Mouse (Mus musculus): ENCODE results near the gene Etl4. TPM values are rescaled to one million over a fixed set of nuclear protein-coding genes. Genes with fewer than 3 reads are reported as not detected.

Gene Etl4
- polyA plus RNA-seq, 1 experiment from 2014 or later = 3.8 TPM

DNA sequence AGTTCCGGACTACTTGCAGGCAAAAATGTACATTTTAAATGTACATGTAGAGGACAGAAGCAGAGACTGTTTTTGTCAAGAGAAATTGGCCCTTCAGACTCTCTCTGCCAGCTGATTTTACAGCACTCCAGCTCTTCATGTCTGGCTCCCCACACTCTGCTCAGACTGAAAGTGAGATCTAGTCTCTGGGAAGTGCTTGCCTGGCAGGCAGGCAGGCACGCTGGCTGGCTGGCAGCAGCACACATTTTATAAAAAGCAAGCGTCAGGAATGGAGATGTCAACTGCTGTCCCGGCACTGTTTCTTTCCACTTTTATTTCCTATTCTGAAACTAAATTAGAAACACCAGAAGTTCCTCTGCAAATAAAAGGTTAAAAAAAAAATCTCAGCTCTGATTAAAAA lies 339.8 kb downstream of the Etl4 start:
- no peak overlapping the region for H3K27ac ChIP-seq
- no peak overlapping the region for H3K4me3 ChIP-seq (replicated peaks)
- WGBS = 68% methylated on average over 4 of the region's 4 CpGs
- no peak overlapping the region for H3K4me2 ChIP-seq (replicated peaks)
- no peaks in the 10 kb centered on the region for H3K36me3 ChIP-seq
- no peaks in the 10 kb centered on the region for H3K9me3 ChIP-seq
- ATAC-seq = no peak
- H3K9ac ChIP-seq (replicated peaks) = no peak overlapping the region
- H3K27me3 ChIP-seq = no peaks in the 10 kb centered on the region
- H3K4me1 ChIP-seq (replicated peaks) = 0 out of 2 replicates have a peak, but pooled peaks cover 6% of the 10 kb centered on the region

DNA sequence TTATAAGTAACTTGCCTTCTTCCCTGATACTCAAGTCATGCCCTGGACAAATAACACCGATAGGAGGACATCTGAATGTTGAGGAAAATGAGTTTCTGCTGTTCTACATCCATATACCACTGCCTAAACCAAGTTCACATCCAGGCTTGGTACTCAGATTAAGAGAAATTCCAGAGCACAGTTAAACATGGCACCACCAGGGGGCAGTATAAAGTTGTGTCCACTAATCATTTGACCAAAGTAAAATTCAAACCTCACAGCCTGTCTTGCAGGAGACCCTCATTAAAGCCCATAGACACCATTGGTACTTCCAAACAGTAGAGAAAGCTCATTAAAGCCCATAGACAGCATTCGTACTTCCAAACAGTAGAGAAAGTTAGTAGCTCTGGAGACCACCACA lies 366.5 kb downstream of the Etl4 start:
- Histone ChIP-seq H3K4me3 (replicated peaks) (no peak overlapping the region), H3K36me3 (no peaks in the 10 kb centered on the region), H3K4me1 (replicated peaks) (no peaks in the 10 kb centered on the region), H3K9me3 (no peaks in the 10 kb centered on the region), H3K9ac (replicated peaks) (no peak overlapping the region), H3K27ac (no peak overlapping the region), H3K4me2 (replicated peaks) (no peak overlapping the region), H3K27me3 (no peaks in the 10 kb centered on the region)
- 46% methylated on average over 2 of the region's 2 CpGs for WGBS
- no peak for ATAC-seq

DNA sequence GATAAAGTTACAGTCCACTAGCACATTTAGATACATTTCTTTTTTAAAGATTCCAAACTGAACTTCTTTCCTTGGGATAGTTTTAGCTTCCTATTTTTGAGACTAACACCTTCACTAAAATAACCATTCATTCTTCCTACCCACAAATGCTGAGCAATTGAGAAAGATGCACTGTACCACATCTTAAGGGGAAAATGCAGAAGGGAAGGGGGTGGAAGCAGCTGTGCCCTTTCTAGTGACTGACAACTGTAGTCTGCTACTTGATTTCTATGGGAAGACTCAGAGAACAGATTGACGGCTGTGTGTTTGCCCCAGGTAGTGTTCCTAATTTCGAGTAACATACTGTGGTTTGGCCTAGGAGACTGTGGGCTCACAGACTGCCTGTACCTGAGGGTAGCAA lies 372.3 kb downstream of the Etl4 start:
- no peaks in the 10 kb centered on the region for H3K4me1 ChIP-seq (replicated peaks)

DNA sequence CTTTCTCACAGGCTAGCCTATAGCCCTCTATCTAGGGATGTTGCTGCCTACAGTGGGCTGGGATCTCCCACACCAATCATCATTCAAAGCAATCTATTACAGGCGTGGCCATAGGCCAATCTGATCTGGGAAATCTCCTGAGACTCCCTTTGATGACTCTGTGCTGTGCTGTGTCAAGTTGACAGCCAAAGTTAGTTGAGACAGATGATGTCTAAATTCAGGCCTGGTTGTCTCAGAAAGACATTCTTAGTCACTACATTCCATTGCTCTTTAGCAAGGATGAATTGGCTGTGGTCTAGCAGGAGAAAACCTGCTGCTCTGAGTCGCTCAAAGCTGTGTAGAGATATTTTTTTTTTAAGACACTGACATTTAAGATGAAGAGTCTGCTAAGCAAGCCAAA lies 374.8 kb downstream of the Etl4 start:
- no peak overlapping the region for H3K27ac ChIP-seq
- H3K36me3 ChIP-seq = no peaks in the 10 kb centered on the region
- H3K4me3 ChIP-seq (replicated peaks) = no peak overlapping the region
- no peaks in the 10 kb centered on the region for H3K4me1 ChIP-seq (replicated peaks)
- H3K9ac ChIP-seq (replicated peaks) = no peak overlapping the region
- no peak for ATAC-seq
- no peaks in the 10 kb centered on the region for H3K9me3 ChIP-seq
- no peaks in the 10 kb centered on the region for H3K27me3 ChIP-seq
- no peak overlapping the region for H3K4me2 ChIP-seq (replicated peaks)
- 80% methylated on average over 2 of the region's 2 CpGs for WGBS

More for the DNA sequence above, 372.3 kb downstream of the Etl4 start:
- WGBS = 74% methylated on average over 2 of the region's 2 CpGs
- no peaks in the 10 kb centered on the region for H3K36me3 ChIP-seq
- no peaks in the 10 kb centered on the region for H3K9me3 ChIP-seq
- no peak overlapping the region for H3K4me2 ChIP-seq (replicated peaks)
- no peak for ATAC-seq
- H3K9ac ChIP-seq (replicated peaks) = no peak overlapping the region
- no peak overlapping the region for H3K27ac ChIP-seq
- no peaks in the 10 kb centered on the region for H3K27me3 ChIP-seq
- no peak overlapping the region for H3K4me3 ChIP-seq (replicated peaks)

DNA sequence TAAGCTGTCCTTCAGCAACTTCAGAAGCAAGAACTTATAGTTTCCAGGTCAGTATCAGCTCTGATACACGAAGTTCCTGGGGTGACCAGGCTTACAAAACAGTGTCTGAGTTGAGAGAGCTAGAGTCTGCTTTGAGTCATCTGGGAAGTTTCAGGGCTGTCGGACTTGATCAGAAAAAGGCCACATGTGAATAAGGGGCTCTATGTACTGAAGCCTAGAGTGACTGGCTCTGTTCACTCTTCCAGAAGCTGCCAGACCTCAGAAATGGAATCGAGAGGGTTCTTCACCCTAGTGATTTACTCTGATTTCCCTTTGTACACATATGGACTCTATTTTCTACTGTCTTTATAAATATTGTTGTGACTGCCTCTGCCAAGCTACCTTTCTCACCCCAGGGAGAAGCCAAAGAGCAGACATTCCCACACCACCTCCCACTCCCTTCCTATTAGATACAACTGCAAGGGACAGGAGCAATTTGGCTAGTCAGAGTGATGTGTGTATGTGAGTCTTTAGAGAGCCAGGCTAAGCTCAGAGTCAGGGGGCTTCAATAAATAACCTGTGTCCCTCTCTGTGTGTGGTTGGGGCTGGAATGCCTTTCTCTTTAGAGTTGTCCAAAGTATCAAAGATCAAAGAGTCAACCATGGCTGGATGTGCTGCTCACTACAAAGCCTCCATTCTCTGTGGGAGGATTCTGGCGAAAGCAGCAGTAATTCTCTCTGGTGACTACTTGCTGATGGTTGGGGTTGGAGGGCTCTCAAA lies 381.6 kb downstream of the Etl4 start:
- WGBS = 60% methylated on average over 4 of the region's 4 CpGs

DNA sequence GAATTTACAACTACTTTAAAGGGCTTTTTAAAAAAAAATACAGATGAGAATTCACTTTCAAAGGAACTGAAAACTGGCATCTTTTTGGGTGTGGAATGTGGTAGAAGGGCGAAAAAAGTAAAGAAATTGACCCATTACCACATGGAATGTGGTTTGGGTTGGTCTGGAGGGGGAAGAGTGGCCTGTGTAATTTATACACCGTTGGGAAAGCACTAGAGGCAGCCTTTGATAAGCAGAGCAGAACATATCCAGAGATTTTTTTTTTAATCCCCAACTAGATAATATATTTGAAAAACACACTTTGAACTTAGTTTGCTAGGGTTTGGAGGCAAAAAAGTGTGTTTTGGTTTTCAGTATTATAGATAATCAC lies 382.1 kb downstream of the Etl4 start:
- no peaks in the 10 kb centered on the region for H3K27me3 ChIP-seq
- H3K4me3 ChIP-seq (replicated peaks) = no peak overlapping the region
- no peak overlapping the region for H3K9ac ChIP-seq (replicated peaks)
- ATAC-seq = no peak
- no peak overlapping the region for H3K4me2 ChIP-seq (replicated peaks)
- H3K36me3 ChIP-seq = no peaks in the 10 kb centered on the region
- WGBS = 46% methylated on average over 2 of the region's 2 CpGs
- H3K9me3 ChIP-seq = no peaks in the 10 kb centered on the region
- no peak overlapping the region for H3K27ac ChIP-seq
- no peaks in the 10 kb centered on the region for H3K4me1 ChIP-seq (replicated peaks)

More for the DNA sequence above, 381.6 kb downstream of the Etl4 start:
- no peak overlapping the region for H3K4me3 ChIP-seq (replicated peaks)
- no peak overlapping the region for H3K4me2 ChIP-seq (replicated peaks)
- H3K9ac ChIP-seq (replicated peaks) = no peak overlapping the region
- no peaks in the 10 kb centered on the region for H3K9me3 ChIP-seq
- no peaks in the 10 kb centered on the region for H3K27me3 ChIP-seq
- no peaks in the 10 kb centered on the region for H3K4me1 ChIP-seq (replicated peaks)
- no peak for ATAC-seq
- no peaks in the 10 kb centered on the region for H3K36me3 ChIP-seq
- H3K27ac ChIP-seq = no peak overlapping the region

DNA sequence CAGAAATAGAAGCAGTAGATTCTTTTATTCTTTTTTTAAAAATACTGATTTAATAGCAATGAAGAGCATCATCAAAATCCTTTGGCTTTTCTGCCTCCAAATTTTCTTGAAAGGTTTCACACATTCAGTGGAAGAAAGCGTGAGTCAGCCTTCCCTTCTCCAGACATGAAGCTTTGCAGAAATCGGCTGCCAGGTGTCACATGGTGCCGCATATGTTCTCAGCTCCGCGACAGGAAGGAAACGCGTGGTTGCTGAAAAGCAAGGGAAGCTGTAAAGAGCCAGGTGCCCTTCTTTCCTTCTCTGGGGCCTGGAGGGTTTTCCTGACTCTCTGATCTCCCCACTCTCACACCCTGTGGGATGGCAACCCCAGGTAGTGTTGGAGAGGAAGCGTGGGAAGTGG lies 383.8 kb downstream of the Etl4 start:
- no peaks in the 10 kb centered on the region for H3K4me1 ChIP-seq (replicated peaks)
- H3K9ac ChIP-seq (replicated peaks) = no peak overlapping the region
- ATAC-seq = no peak
- no peak overlapping the region for H3K4me3 ChIP-seq (replicated peaks)
- no peaks in the 10 kb centered on the region for H3K27me3 ChIP-seq
- no peaks in the 10 kb centered on the region for H3K9me3 ChIP-seq
- H3K4me2 ChIP-seq (replicated peaks) = no peak overlapping the region
- WGBS = 90% methylated on average over 8 of the region's 8 CpGs
- H3K27ac ChIP-seq = no peak overlapping the region
- no peaks in the 10 kb centered on the region for H3K36me3 ChIP-seq

DNA sequence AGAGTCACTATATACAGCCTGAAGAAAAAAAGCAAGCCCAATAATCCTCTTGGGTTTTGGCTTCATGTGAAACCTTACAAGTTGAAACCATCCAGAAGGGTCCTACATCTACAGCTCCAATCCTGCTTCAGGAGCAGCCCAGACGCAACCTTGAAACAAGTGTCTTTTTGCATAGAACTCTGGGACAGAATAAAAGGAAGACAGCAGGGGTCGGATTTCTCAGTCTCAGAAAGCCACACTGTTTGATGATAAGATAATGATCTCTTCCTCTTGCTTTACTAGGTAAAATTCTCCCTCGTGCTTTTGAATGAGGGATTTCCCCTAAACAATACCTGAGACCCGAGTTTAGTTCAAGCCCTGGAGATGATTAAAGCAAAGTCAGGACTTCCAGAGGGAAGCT lies 385.0 kb downstream of the Etl4 start:
- H3K27ac ChIP-seq = no peak overlapping the region
- no peak overlapping the region for H3K9ac ChIP-seq (replicated peaks)
- H3K4me2 ChIP-seq (replicated peaks) = no peak overlapping the region
- no peak for ATAC-seq
- no peaks in the 10 kb centered on the region for H3K27me3 ChIP-seq
- no peaks in the 10 kb centered on the region for H3K9me3 ChIP-seq
- H3K4me3 ChIP-seq (replicated peaks) = no peak overlapping the region
- 17% methylated on average over 4 of the region's 4 CpGs for WGBS
- H3K36me3 ChIP-seq = no peaks in the 10 kb centered on the region
- no peaks in the 10 kb centered on the region for H3K4me1 ChIP-seq (replicated peaks)

DNA sequence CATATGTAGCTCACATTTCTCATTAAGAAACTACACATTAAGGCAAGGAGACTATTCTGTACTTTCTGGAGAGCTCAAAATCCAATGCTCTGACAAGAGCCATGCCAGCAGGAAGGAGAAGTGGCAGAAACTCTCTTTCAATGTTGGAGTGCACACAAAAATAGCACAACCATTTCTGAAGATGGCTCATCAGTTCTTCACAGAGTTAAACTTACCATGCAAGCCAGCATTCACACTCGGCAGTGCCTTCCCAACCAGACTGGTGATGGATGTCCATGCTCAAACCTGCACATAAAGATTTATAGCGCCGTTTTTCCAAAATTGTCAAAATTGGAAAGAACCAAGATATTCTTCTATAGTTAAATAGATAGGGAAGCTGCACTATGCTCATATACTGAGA lies 392.9 kb downstream of the Etl4 start:
- Histone ChIP-seq H3K4me2 (replicated peaks) (no peak overlapping the region), H3K27me3 (no peaks in the 10 kb centered on the region), H3K4me1 (replicated peaks) (no peaks in the 10 kb centered on the region), H3K9ac (replicated peaks) (no peak overlapping the region), H3K9me3 (no peaks in the 10 kb centered on the region), H3K36me3 (no peaks in the 10 kb centered on the region), H3K27ac (no peak overlapping the region), H3K4me3 (replicated peaks) (no peak overlapping the region)
- 91% methylated on average over 3 of the region's 3 CpGs for WGBS
- ATAC-seq = no peak

DNA sequence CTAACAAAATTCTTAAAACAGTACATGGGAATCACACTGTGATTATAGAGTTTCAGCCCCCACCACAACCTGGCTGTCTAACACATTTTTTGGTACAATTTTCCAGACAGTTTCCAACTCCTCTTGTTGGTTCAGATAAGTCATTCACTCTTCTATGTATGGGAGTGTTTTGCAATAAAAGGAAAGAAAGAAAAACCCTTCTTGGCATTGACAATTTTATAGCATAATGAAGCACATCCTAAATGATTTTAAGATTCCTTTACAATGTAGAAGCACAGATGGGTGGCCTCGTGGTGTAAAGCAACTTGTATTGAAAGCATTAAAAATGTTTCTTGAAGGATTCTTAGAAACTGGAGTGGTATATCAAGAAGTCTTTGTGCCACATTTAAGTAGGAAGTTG lies 415.4 kb downstream of the Etl4 start:
- Histone ChIP-seq H3K27me3 (no peaks in the 10 kb centered on the region), H3K36me3 (no peaks in the 10 kb centered on the region), H3K9ac (replicated peaks) (no peak overlapping the region), H3K27ac (no peak overlapping the region), H3K4me2 (replicated peaks) (no peak overlapping the region), H3K9me3 (no peaks in the 10 kb centered on the region), H3K4me3 (replicated peaks) (no peak overlapping the region), H3K4me1 (replicated peaks) (no peaks in the 10 kb centered on the region)
- 66% methylated on average over 1 of the region's 1 CpGs for WGBS
- ATAC-seq = no peak

DNA sequence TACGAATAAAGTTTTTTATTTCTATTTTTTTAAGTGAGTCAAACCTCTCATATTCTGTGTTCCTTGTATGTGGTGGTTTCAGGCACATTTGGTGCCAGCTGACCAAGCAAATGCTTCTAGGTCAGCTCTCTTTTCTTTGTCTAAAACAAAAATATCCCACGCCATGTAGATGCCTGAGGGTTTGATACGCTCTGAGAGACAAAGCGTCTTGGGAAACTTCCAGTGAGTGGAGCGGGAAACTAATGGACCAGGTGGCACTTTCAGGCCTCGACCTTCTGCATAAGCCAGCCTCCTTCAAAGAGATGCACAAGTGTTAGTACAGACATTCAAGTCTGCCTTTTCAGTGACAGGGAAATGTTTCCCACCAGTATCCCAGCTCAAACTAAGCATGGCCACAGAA lies 426.6 kb downstream of the Etl4 start:
- Histone ChIP-seq H3K36me3 (no peaks in the 10 kb centered on the region), H3K4me2 (replicated peaks) (no peak overlapping the region), H3K9me3 (no peaks in the 10 kb centered on the region), H3K27me3 (no peaks in the 10 kb centered on the region), H3K27ac (no peak overlapping the region), H3K4me1 (replicated peaks) (peaks cover 9% of the 10 kb centered on the region), H3K9ac (replicated peaks) (no peak overlapping the region), H3K4me3 (replicated peaks) (no peak overlapping the region)
- 86% methylated on average over 6 of the region's 6 CpGs for WGBS
- no peak for ATAC-seq

DNA sequence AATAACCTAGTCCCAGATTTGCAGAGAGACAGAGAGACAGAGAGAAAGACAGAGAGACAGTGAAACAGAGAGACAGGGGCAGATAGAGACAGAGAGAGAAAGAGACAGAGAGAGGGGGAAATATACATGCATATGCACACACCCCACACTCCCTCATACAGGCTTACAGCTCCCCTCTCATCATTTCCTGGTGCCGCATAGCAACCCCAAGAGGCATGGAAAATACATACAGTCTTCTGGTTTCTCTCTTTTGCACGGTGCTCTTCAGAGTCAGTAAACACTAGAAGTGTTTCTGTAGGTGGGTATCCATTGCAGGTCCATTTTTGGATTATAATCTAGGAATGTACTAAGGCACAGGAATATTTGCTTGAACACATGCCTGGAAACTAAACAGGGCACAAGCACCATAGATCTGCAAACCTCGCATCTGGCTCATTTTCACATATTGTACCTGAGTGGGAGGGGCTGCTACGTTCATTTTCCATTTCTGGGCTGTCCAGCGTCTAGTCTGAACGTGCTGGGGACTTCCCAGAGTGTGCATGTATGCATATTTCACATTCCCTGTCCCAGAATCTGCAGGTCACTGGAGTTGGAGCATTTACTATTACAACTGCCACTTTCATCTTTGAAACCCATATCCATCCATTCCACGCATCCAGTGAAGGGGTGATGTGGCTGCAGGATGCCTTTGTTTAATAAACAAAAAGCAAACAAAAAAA lies 429.6 kb downstream of the Etl4 start:
- ATAC-seq = no peak
- no peak overlapping the region for H3K9ac ChIP-seq (replicated peaks)
- no peaks in the 10 kb centered on the region for H3K27me3 ChIP-seq
- peaks cover 9% of the 10 kb centered on the region for H3K4me1 ChIP-seq (replicated peaks)
- 57% methylated on average over 7 of the region's 7 CpGs for WGBS
- peak overlapping the region; percentile 46 for H3K4me2 ChIP-seq (replicated peaks)
- H3K4me3 ChIP-seq (replicated peaks) = no peak overlapping the region
- H3K9me3 ChIP-seq = no peaks in the 10 kb centered on the region
- no peaks in the 10 kb centered on the region for H3K36me3 ChIP-seq
- no peak overlapping the region for H3K27ac ChIP-seq
